Mouse (Mus musculus): ENCODE data around the gene Pgap3. TPM values are rescaled to one million over a fixed set of nuclear protein-coding genes. Genes with fewer than 3 reads are reported as not detected.

Gene Pgap3
- polyA plus RNA-seq, 1 experiment: 0.91 TPM

GRCm38 (mm10) chr11:98418273-98418672 lies 18.0 kb upstream of the Pgap3 start:
- no peaks in the 10 kb centered on the region; the same call in 1 of the 2 replicates for H3K36me3 ChIP-seq (ENCODE audit: control insufficient read depth)
- H3K27me3 ChIP-seq (ENCODE audit: control insufficient read depth): peaks cover 37% of the 10 kb centered on the region
- TF ChIP-seq GATA1 (IDR thresholded peaks at IDR 0.05; ENCODE audit: low read length) (no peak), TAL1 (IDR thresholded peaks at IDR 0.05; ENCODE audit: low read length) (no peak)
- no peak overlapping the region for H3K4me3 ChIP-seq (replicated peaks)
- no peaks in the 10 kb centered on the region for H3K9me3 ChIP-seq (ENCODE audit: control insufficient read depth, low read length)
- H3K4me1 ChIP-seq (ENCODE audit: control insufficient read depth): peaks cover 2% of the 10 kb centered on the region; the same call in 1 of the 2 replicates

- Histone ChIP-seq H3K4me1 (ENCODE audit: control insufficient read depth) (peaks cover 2% of the 10 kb centered on the region; the same call in 1 of the 2 replicates), H3K27me3 (ENCODE audit: control insufficient read depth) (peaks cover 49% of the 10 kb centered on the region), H3K36me3 (ENCODE audit: control insufficient read depth) (no peaks in the 10 kb centered on the region), H3K9me3 (ENCODE audit: control insufficient read depth, low read length) (no peaks in the 10 kb centered on the region), H3K4me3 (replicated peaks) (no peak overlapping the region)
- TF ChIP-seq TAL1 (IDR thresholded peaks at IDR 0.05; ENCODE audit: low read length) (no peak), GATA1 (IDR thresholded peaks at IDR 0.05; ENCODE audit: low read length) (no peak)
These were observed 16.8 kb upstream of the Pgap3 start for GRCm38 (mm10) chr11:98417074-98417473.

DNA sequence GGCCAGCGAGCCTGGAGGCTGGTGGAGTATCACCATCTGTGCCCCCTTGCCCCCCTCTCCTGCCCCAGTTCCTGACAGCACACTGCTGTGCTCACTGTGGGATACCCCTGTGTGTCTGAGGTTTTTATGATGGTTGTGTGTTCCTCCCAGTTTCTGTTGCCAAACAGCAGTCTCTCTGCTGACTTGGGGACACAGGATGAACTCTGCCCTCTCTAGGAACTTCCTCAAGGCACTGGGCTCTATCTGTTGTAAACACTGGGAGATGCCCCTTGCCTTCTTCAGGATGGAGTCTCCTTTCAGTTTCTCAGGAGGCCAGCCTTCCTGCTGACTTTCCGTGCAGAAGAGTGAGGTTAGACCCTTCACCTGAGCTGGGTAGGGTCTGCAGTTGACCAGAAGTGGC lies 13.9 kb upstream of the Pgap3 start:
- no peak overlapping the region for H3K4me3 ChIP-seq (replicated peaks)
- H3K27me3 ChIP-seq (ENCODE audit: control insufficient read depth): peaks cover 77% of the 10 kb centered on the region
- H3K36me3 ChIP-seq (ENCODE audit: control insufficient read depth): no peaks in the 10 kb centered on the region
- peaks cover 2% of the 10 kb centered on the region; the same call in 1 of the 2 replicates for H3K4me1 ChIP-seq (ENCODE audit: control insufficient read depth)
- TF ChIP-seq GATA1 (IDR thresholded peaks at IDR 0.05; ENCODE audit: low read length) (no peak), TAL1 (IDR thresholded peaks at IDR 0.05; ENCODE audit: low read length) (no peak)
- H3K9me3 ChIP-seq (ENCODE audit: control insufficient read depth, low read length): no peaks in the 10 kb centered on the region

DNA sequence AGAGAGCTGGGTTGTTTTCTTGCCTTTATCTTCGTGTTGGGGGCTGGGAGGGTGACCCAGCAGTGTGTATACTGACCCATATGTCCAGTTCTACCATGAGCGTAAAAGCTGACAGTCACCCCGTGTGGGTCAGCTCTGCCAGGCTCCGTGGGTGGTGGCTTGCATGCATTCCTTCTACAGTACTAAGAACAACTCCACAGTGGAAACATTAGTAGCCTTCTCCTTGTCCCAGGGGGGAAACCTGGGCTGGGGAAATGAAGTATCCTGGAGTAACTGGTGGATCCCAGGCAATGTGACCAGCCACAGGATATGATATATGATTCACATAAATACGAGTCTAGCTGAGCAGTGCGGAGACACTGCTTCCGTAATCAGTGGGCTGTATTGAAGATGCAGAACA lies 13.4 kb upstream of the Pgap3 start:
- Histone ChIP-seq H3K9me3 (ENCODE audit: control insufficient read depth, low read length) (no peaks in the 10 kb centered on the region), H3K4me1 (ENCODE audit: control insufficient read depth) (peaks cover 2% of the 10 kb centered on the region; the same call in 1 of the 2 replicates), H3K27me3 (ENCODE audit: control insufficient read depth) (peaks cover 81% of the 10 kb centered on the region), H3K36me3 (ENCODE audit: control insufficient read depth) (no peaks in the 10 kb centered on the region), H3K4me3 (replicated peaks) (no peak overlapping the region)
- TF ChIP-seq GATA1 (IDR thresholded peaks at IDR 0.05; ENCODE audit: low read length) (no peak), TAL1 (IDR thresholded peaks at IDR 0.05; ENCODE audit: low read length) (no peak)

DNA sequence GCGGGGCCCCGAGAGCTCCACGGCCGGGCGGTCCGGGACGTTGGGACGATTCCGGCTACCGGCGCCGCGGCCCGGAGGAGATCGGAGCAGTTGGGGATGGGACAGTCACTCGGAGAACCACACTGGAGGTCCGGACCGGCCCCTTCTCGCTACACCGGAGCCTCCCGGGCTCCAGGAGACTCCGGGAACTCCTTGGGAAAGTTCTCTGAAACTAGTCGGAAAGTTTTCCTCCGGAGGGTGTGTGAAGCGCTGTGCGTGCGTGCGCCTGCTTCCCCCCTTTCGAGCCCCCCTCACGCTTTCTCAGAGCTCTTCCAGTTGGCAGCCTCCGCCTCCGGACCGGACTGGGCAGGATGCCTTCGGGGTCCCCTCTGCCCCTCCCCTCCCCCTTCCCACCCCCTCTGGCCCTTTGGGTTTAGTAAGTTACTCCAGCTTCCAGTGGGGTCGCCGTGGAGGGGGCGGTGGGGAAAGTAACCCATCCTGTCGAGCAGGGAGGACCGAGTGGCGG lies 12.6 kb upstream of the Pgap3 start:
- Histone ChIP-seq H3K27me3 (ENCODE audit: control insufficient read depth) (peaks cover 82% of the 10 kb centered on the region), H3K36me3 (ENCODE audit: control insufficient read depth) (no peaks in the 10 kb centered on the region), H3K4me1 (ENCODE audit: control insufficient read depth) (peaks cover 2% of the 10 kb centered on the region; the same call in 1 of the 2 replicates), H3K9me3 (ENCODE audit: control insufficient read depth, low read length) (no peaks in the 10 kb centered on the region), H3K4me3 (replicated peaks) (peak overlapping the region; percentile 49)
- TF ChIP-seq GATA1 (IDR thresholded peaks at IDR 0.05; ENCODE audit: low read length) (no peak), TAL1 (IDR thresholded peaks at IDR 0.05; ENCODE audit: low read length) (no peak)

DNA sequence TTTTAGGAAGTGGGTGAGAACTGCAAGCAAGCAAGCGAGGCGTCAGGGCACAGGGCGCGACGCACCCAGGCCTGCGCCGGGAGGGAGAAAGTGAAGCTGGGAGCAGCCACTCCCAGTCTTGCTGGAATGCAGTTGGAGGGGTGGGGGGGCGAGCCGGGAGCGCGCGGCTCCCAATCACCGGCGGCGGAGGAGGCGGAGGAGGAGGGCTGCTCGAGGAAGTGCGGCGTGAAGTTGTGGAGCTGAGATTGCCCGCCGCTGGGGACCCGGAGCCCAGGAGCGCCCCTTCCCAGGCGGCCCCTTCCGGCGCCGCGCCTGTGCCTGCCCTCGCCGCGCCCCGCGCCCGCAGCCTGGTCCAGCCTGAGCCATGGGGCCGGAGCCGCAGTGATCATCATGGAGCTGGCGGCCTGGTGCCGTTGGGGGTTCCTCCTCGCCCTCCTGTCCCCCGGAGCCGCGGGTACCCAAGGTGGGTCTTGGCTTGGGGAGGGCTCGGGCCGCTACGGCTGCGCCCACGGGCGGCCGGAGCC lies 12.0 kb upstream of the Pgap3 start, which contains the start of gene Erbb2:
TSS of gene Erbb2 (plus strand) at position 198 of the 524 bp plus-strand sequence.
- TF ChIP-seq GATA1 (IDR thresholded peaks at IDR 0.05; ENCODE audit: low read length) (no peak), TAL1 (IDR thresholded peaks at IDR 0.05; ENCODE audit: low read length) (no peak)
- peaks cover 82% of the 10 kb centered on the region for H3K27me3 ChIP-seq (ENCODE audit: control insufficient read depth)
- no peaks in the 10 kb centered on the region for H3K9me3 ChIP-seq (ENCODE audit: control insufficient read depth, low read length)
- peak within 1 kb of the TSS; percentile 49 for H3K4me3 ChIP-seq (replicated peaks)
- no peaks in the 10 kb centered on the region for H3K36me3 ChIP-seq (ENCODE audit: control insufficient read depth)
- H3K4me1 ChIP-seq (ENCODE audit: control insufficient read depth): peaks cover 2% of the 10 kb centered on the region; the same call in 1 of the 2 replicates

GRCm38 (mm10) chr11:98409341-98409822 lies 9.1 kb upstream of the Pgap3 start:
- Histone ChIP-seq H3K4me1 (ENCODE audit: control insufficient read depth) (no peaks in the 10 kb centered on the region), H3K4me3 (replicated peaks) (no peak overlapping the region), H3K27me3 (ENCODE audit: control insufficient read depth) (peaks cover 66% of the 10 kb centered on the region), H3K36me3 (ENCODE audit: control insufficient read depth) (no peaks in the 10 kb centered on the region), H3K9me3 (ENCODE audit: control insufficient read depth, low read length) (no peaks in the 10 kb centered on the region)
- no peak for TF ChIP-seq GATA1 (IDR thresholded peaks at IDR 0.05; ENCODE audit: low read length)
- TF ChIP-seq TAL1 (IDR thresholded peaks at IDR 0.05; ENCODE audit: low read length): no peak

GRCm38 (mm10) chr11:98408872-98409271 lies 8.6 kb upstream of the Pgap3 start:
- Histone ChIP-seq H3K27me3 (ENCODE audit: control insufficient read depth) (peaks cover 62% of the 10 kb centered on the region), H3K4me3 (replicated peaks) (no peak overlapping the region), H3K36me3 (ENCODE audit: control insufficient read depth) (no peaks in the 10 kb centered on the region), H3K9me3 (ENCODE audit: control insufficient read depth, low read length) (no peaks in the 10 kb centered on the region), H3K4me1 (ENCODE audit: control insufficient read depth) (no peaks in the 10 kb centered on the region)
- no peak for TF ChIP-seq GATA1 (IDR thresholded peaks at IDR 0.05; ENCODE audit: low read length)
- no peak for TF ChIP-seq TAL1 (IDR thresholded peaks at IDR 0.05; ENCODE audit: low read length)

GRCm38 (mm10) chr11:98406621-98407020 lies 6.3 kb upstream of the Pgap3 start:
- TF ChIP-seq GATA1 (IDR thresholded peaks at IDR 0.05; ENCODE audit: low read length) (no peak), TAL1 (IDR thresholded peaks at IDR 0.05; ENCODE audit: low read length) (no peak)
- Histone ChIP-seq H3K9me3 (ENCODE audit: control insufficient read depth, low read length) (no peaks in the 10 kb centered on the region), H3K36me3 (ENCODE audit: control insufficient read depth) (no peaks in the 10 kb centered on the region), H3K27me3 (ENCODE audit: control insufficient read depth) (peaks cover 50% of the 10 kb centered on the region), H3K4me3 (replicated peaks) (no peak overlapping the region), H3K4me1 (ENCODE audit: control insufficient read depth) (no peaks in the 10 kb centered on the region)

Data from erythroblast, embryonic 14.5 days (primary cell).